Mouse (Mus musculus) fibroblast of lung, adult 2 months (primary cell): ENCODE measurements at regions not wholly inside any gene's neighbourhood (a gene's known extent, or its start where the extent isn't known, plus 50 kb on each side); places are given as distances from the start of the nearest gene placed in this dataset.

ENCODE experiments used
- DNase-seq: peaks from one replicate; pipeline ENCODE4 v3.0.0-alpha.2; 2011; ENCODE audit warnings: low read depth

DNA sequence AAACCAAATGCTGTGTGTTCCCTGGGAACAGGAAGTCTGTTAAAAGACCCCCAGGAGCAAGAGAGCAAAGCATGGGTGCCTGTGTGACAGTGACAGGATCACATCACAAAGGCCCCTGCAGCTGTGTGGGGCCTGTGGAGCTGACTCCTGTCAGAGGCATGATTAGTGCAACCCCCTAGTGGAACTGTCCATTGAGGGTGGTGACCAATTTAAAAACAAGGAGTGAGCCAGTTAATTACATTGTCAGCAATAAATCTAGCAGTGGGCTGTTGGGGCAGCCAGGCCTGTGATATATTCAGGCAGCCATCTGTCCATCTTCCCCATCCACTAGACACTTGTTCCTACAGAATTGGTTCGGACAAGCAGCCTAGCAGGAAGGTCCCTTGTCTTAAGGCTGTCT lies 121.8 kb upstream of the Cxxc4 start:
- DNase-seq, result no peak

DNA sequence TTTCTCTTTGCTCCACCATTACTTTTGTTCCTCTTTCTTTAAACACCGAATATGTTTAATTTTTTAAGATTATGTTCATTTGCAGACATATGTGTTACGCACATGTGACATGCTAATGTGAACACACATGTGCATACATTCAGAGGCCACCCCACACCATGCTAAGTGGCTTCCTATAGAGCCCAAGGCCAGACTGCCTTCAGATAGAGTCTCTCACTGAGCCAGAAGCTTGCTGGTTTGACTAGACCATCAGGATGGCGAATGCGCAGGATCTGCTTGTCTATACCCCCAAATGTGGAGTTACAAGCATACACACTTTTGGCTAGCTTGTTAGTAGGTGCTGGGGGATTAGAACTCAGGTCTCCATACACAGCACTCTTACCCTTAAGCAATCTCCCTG lies 121.3 kb upstream of the Cxxc4 start:
- DNase-seq, result no peak

DNA sequence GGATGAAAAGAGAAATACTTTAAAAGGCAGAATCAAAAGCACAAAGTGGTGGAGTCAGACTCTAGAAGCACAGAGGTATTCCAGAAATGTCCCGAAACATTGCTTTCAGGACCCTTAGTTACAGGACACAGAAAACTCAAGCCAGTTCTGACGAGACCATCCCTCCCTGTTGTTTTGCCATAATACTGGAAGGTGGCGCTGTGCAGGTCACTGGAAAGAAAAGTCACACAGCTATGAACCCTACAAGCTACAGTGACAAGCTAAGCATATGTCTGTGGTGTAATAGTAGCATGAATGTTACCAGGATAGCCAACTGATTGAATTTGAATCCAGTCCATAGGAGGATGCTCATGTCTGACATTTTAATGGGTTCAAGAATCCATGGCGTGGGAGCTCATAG lies 117.4 kb upstream of the Cxxc4 start:
- DNase-seq, result no peak

DNA sequence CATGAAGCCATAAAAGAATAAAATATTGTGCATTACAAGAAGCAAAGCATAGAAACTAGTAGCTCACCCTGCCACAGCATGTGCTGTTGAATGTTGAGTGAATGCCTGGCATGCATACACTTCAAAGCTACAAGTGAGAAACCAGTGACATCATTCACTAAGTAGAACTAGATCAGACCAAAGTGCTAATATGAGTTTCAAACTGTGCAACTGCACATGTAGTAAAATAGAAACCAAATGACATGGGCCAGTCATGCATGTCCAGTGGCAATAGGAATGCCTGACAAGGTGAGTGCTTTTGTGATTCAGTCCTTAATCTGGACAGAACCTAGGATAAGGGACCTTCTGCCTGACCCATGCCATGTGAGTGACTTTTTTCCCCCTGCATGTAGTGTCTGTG lies 111.3 kb upstream of the Cxxc4 start:
- no peak for DNase-seq

DNA sequence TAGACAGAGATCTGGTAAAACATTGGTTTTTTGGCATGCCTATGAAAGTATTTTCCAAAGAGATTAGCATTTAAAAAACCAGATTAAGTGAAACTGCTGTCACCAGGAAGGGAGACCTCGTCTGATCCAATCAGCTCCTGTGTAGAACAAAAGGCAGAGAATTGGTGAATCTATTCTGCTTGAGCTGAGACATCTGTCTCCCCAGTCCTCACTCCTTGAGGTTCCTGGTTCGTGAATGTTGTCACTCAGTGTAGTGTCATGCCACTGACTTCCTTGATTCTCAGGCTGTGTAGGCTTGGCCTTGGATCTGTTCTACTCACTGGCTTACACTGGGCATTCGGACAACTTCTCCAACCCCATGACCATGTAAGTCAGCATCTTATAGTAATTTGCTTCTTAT lies 105.9 kb upstream of the Cxxc4 start:
- DNase-seq, result no peak

DNA sequence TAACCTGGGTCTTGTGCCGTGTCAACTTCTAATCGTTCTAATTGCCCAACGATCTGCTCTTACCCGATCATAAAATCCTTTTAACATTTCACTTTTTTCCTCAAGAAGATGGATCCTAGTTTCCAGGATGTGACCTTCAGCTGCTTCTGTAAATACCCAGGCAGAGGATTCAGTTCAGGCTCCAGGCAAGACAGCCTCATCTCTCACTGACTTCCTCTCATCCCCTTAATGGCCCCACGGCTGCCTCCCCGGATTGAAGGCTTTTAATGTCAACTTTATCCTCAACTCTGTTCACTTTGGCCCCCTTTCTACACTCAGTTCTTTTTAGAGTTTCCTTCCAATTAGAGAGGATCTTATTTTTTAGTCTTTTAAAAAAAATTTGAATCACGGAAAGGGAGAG lies 91.0 kb upstream of the Cxxc4 start:
- no peak for DNase-seq

DNA sequence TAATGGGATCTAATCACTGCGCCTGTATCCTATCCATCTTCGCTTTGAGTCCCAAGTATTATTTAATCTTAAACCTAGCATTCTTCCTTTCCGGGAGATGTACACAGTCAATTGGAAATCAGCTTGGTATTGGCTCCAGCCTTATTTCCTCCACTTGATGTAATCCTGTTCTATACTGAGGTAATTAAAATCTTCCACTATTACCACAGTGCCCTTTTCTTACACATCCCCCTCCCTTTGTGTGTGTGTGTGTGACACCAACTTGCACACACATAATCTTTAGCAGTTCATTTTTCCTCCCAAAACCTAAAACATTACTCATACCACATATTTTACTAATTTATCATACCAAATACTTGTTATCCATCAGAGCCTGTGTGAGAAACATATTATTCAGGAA lies 90.3 kb upstream of the Cxxc4 start:
- no peak for DNase-seq

DNA sequence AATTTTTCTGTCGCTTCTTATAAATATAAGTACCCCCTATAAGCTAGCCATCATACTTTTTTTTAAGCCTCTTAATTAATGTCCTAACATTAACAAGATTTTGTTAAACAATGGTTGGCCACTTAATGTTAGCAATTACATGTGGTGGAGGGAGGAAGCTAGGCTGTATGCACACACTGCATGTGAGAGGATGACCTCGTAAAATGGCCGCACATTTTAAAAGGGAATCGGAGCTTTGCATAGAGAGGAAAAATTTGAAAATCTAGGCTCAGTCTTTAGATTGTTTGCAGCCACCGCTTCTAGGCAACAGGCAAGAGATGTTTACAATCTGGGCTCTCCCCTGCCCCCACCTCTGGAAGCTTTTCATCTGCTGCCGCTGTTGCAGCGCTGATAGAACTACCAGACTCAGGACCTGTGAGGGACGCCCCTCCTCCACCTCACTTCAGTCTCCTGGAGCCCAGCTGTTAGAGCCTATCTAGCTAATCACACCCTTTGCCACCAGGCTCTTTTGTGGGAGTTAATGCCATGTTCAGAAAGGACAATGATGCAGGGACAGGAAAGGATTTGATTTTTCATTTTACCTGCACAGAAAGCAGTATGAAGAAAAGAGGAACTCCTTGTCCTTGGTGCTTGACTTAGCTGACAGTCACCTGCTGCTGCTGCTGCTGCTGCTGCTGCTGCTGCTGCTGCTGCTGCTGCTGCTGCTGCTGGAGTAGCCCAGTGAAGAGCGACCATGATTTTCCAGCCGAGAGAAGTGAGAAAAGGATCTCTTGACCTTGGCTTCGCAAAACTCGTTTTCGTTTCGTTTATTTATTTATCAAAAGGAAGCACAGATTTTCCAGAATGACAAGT lies 89.7 kb upstream of the Cxxc4 start:
- DNase-seq, result no peak

DNA sequence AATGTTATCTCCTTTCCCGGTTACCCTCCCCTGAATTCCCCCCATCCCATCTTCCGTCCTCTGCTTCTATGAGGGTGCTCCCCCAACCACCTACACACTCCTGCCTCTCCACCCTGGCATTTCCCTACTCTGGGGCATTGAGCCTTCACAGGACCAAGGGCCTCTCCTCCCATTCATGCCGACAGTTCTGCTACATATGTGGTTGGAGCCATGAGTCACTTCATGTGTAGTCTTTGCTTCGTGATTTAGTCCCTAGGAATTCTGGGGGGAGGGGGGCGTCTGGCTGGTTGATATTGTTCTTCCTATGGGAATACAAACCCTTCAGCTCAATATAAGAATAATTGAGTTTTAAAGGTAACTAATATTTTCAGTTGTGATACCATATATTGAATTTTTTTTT lies 74.0 kb upstream of the Cxxc4 start:
- DNase-seq, result no peak

DNA sequence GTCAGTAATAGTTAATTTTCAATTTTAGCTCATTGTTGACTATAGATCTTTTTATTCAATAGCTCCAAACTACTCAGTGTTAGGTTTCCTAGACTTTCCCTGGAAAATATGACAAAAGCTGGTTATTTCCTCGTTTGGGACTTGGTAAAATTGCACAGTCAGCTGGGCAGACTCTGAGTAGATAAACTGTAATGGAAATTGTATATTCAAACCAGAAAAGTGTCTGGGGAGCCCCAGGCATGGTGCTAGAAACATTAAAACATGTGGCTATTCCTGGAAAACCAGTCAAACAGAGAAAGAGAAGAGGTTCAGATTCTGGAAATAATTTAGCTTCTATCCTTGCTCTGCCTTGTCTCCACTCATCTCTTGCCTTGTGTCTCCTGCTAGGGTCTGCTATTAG lies 66.4 kb upstream of the Cxxc4 start:
- no peak for DNase-seq

DNA sequence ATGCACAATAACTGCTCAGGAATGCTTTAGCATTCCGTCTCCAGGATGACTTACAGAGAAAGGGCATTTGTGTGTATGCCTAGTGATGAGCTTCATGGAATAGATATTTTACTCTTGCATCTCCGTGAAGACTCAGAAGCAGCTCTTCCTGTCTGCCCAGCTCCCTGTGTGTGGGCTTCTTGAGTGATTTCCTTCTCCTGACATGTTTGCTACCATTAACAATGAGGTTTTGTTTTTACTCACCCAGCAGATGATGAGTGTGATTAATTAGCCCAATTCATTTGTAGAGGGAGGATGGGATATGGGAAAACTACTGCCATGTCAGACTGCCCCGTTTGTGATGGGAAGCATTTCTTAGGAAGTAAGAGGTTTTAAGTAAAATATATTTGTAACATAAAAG lies 63.9 kb upstream of the Cxxc4 start:
- DNase-seq, result no peak

DNA sequence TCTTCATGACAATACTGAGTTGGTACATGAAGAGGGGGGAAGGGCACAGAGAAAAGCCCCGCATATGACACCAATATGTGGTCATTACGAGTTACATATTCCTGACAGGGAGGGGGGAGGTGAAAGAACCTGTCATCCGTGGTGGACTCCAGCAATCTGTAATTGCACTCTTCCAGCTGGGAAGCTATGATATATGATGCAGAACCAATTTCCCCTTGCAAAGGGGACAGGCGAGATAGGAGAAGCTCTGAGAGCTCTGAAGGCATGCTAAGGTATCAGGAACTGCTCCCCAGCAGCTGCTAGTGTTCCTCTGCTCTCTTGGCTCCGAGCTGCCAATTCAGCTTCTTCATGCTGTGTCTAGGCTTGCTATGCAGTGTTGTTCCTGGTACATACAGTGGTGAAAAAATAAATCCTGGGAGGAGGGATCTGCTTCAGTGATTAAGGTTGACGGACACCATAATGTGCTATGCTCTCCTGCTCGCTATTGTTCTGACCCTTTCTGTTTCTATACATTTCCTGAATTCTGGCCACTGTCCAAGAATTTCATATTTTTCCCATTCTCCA lies 57.7 kb upstream of the Cxxc4 start:
- DNase-seq, result no peak

DNA sequence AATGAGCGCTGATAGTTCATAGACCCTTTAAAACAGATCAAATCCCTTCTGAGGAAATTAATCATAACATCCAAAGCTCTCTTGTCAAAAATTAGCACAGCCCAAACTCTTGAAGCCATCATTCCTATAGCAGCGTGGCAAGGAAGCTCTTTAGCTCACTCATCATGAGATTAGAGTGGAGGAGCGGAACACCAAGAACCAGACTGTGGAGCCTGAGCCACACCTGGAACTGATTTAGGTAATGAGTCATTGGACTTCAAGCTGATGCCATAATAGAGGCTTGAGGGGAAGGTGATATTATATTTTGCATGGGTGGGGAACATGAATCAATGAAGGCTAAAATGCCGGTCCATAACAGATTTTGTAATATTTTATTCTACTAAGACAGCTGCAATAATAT lies 52.2 kb upstream of the Cxxc4 start:
- DNase-seq, result no peak
